In genomic region chr2:52607857-52608485, GRCm38 (mm10) we compare ENCODE assay signal across 20 mouse cellular contexts.
DNase-seq lines count a peak whose midpoint lies in the region; ATAC-seq and TF ChIP-seq lines count a peak whose summit lies in the region.
"Had no signal": no experiment of that assay in that cellular context is flagged by ENCODE, and none has a peak within 500 bp of the region (broad histone marks: within the 10 kb centered on the region; RNA-seq: fewer than 3 reads in every experiment).

No protein-coding gene starts in this region.

- WGBS in midbrain, embryonic 12.5 days, result 40% methylated on average over 5 of the region's 5 CpGs
- whole genome bisulfite sequencing in midbrain, postnatal 0 days, result 19% methylated on average over 5 of the region's 5 CpGs
- 38% methylated on average over 5 of the region's 5 CpGs for whole genome bisulfite sequencing in hindbrain, embryonic 16.5 days
- 18% methylated on average over 5 of the region's 5 CpGs for WGBS in midbrain, embryonic 15.5 days
- WGBS in kidney, adult 2 months, result 71% methylated on average over 5 of the region's 5 CpGs

- H3K9ac ChIP-seq in midbrain, embryonic 12.5 days (replicated peaks), result no peak overlapping the region
- no peak overlapping the region for H3K9ac ChIP-seq in midbrain, postnatal 0 days (replicated peaks; ENCODE audit: low read length, poor library complexity, severe bottlenecking)
- no peak overlapping the region for H3K9ac ChIP-seq in hindbrain, embryonic 16.5 days (ENCODE audit: low read depth, low read length)
- H3K9ac ChIP-seq in midbrain, embryonic 15.5 days, result no peak overlapping the region
- H3K9ac ChIP-seq: embryonic facial prominence, embryonic 12.5 days; hindbrain, embryonic 15.5 days had no signal

- H3K4me1 ChIP-seq in midbrain, embryonic 12.5 days, result peaks cover 6% of the 10 kb centered on the region
- H3K4me1 ChIP-seq in midbrain, postnatal 0 days (ENCODE audit: insufficient read depth, low read length), result no peaks in the 10 kb centered on the region
- H3K4me1 ChIP-seq in hindbrain, embryonic 16.5 days (ENCODE audit: control insufficient read depth, insufficient read depth, low read depth, low read length), result no peaks in the 10 kb centered on the region
- H3K4me1 ChIP-seq in midbrain, embryonic 15.5 days, result peaks cover 7% of the 10 kb centered on the region
- 0 out of 2 replicates have a peak, but pooled peaks cover 7% of the 10 kb centered on the region for H3K4me1 ChIP-seq in kidney, adult 2 months (ENCODE audit: control insufficient read depth, insufficient read depth, low read length)
- H3K4me1 ChIP-seq: embryonic facial prominence, embryonic 12.5 days; heart, embryonic 10.5 days; hindbrain, embryonic 15.5 days had no signal

- H3K27me3 ChIP-seq in midbrain, embryonic 12.5 days, result no peaks in the 10 kb centered on the region
- no peaks in the 10 kb centered on the region for H3K27me3 ChIP-seq in midbrain, postnatal 0 days (ENCODE audit: insufficient read depth, low read length)
- H3K27me3 ChIP-seq in hindbrain, embryonic 16.5 days (replicated peaks; ENCODE audit: control insufficient read depth, insufficient read depth, low read length), result no peaks in the 10 kb centered on the region
- no peaks in the 10 kb centered on the region for H3K27me3 ChIP-seq in midbrain, embryonic 15.5 days (replicated peaks)
- H3K27me3 ChIP-seq in kidney, adult 2 months (replicated peaks; ENCODE audit: control insufficient read depth, insufficient read depth, low read length), result no peaks in the 10 kb centered on the region
- H3K27me3 ChIP-seq: embryonic facial prominence, embryonic 12.5 days; hindbrain, embryonic 15.5 days had no signal

- no peak overlapping the region for H3K4me3 ChIP-seq in midbrain, embryonic 12.5 days
- H3K4me3 ChIP-seq in midbrain, postnatal 0 days (ENCODE audit: low read depth, low read length), result no peak overlapping the region
- no peak overlapping the region for H3K4me3 ChIP-seq in hindbrain, embryonic 16.5 days (ENCODE audit: low read length)
- no peak overlapping the region for H3K4me3 ChIP-seq in midbrain, embryonic 15.5 days
- no peak overlapping the region for H3K4me3 ChIP-seq in kidney, adult 2 months (ENCODE audit: insufficient read depth, low read depth, low read length)
- H3K4me3 ChIP-seq: embryonic facial prominence, embryonic 12.5 days; heart, embryonic 10.5 days; hindbrain, embryonic 15.5 days had no signal

- TF ChIP-seq POLR2A in kidney, adult 2 months (IDR thresholded peaks at IDR 0.05; ENCODE audit: low read depth, low read length), result no peak

- peak; percentile 72 for DNase-seq in heart, adult 11 months
- DNase-seq in heart, postnatal 36 days, result no peak
- DNase-seq in midbrain, postnatal 0 days (ENCODE audit: low spot score), result no peak
- DNase-seq in kidney, adult 2 months, result no peak
- DNase-seq in cerebellum, postnatal 36 days, result no peak
- DNase-seq: adrenal gland, adult 8-10 months; adrenal gland, postnatal 36 days; cerebellum, adult 8-10 months; cerebellum, postnatal 14 days; gastrocnemius, postnatal 36 days; heart, adult 18-20 months; heart, postnatal 10 days; kidney, adult 11 months had no signal

- no peaks in the 10 kb centered on the region for H3K36me3 ChIP-seq in midbrain, embryonic 12.5 days
- H3K36me3 ChIP-seq in midbrain, postnatal 0 days (ENCODE audit: insufficient read depth, low read length), result no peaks in the 10 kb centered on the region
- no peaks in the 10 kb centered on the region for H3K36me3 ChIP-seq in hindbrain, embryonic 16.5 days (ENCODE audit: control insufficient read depth, insufficient read depth, low read length)
- H3K36me3 ChIP-seq in midbrain, embryonic 15.5 days (replicated peaks), result no peaks in the 10 kb centered on the region
- H3K36me3 ChIP-seq in kidney, adult 2 months (ENCODE audit: control insufficient read depth, insufficient read depth, low read length), result no peaks in the 10 kb centered on the region
- H3K36me3 ChIP-seq: embryonic facial prominence, embryonic 12.5 days; G1E; heart, embryonic 10.5 days; hindbrain, embryonic 15.5 days had no signal

- H3K4me2 ChIP-seq in midbrain, embryonic 12.5 days (replicated peaks), result no peak overlapping the region
- H3K4me2 ChIP-seq in midbrain, postnatal 0 days (ENCODE audit: low read depth, low read length, poor library complexity, severe bottlenecking), result no peak overlapping the region
- H3K4me2 ChIP-seq in hindbrain, embryonic 16.5 days (ENCODE audit: low read length), result no peak overlapping the region
- H3K4me2 ChIP-seq in midbrain, embryonic 15.5 days, result no peak overlapping the region
- H3K4me2 ChIP-seq: embryonic facial prominence, embryonic 12.5 days; hindbrain, embryonic 15.5 days had no signal

- TF ChIP-seq CTCF in midbrain, postnatal 0 days (IDR thresholded peaks at IDR 0.05), result no peak
- no peak for TF ChIP-seq CTCF in kidney, adult 2 months (conservative IDR thresholded peaks at IDR 0.05; ENCODE audit: insufficient read depth, insufficient read length, low read depth, low read length)

- no peak overlapping the region for H3K27ac ChIP-seq in midbrain, embryonic 12.5 days (replicated peaks)
- H3K27ac ChIP-seq in midbrain, postnatal 0 days (ENCODE audit: low read depth, low read length), result no peak overlapping the region
- no peak overlapping the region for H3K27ac ChIP-seq in hindbrain, embryonic 16.5 days (ENCODE audit: low read depth, low read length)
- H3K27ac ChIP-seq in midbrain, embryonic 15.5 days, result no peak overlapping the region
- no peak overlapping the region for H3K27ac ChIP-seq in kidney, adult 2 months (ENCODE audit: insufficient read depth, low read depth, low read length)
- H3K27ac ChIP-seq: embryonic facial prominence, embryonic 12.5 days; heart, embryonic 10.5 days; hindbrain, embryonic 15.5 days had no signal

- ATAC-seq in midbrain, embryonic 12.5 days (ENCODE audit: low FRiP score, low read depth), result peak; percentile 66
- no peak for ATAC-seq in midbrain, postnatal 0 days (ENCODE audit: low FRiP score)
- ATAC-seq in hindbrain, embryonic 16.5 days, result peak; percentile 19; the same call in 1 of the 2 replicates
- peak; percentile 43 for ATAC-seq in midbrain, embryonic 15.5 days (replicated peaks)

- H3K9me3 ChIP-seq in midbrain, embryonic 12.5 days, result no peaks in the 10 kb centered on the region
- H3K9me3 ChIP-seq in midbrain, postnatal 0 days (ENCODE audit: low read length), result no peaks in the 10 kb centered on the region
- H3K9me3 ChIP-seq in hindbrain, embryonic 16.5 days (ENCODE audit: control insufficient read depth, low read length), result no peaks in the 10 kb centered on the region
- H3K9me3 ChIP-seq in midbrain, embryonic 15.5 days, result no peaks in the 10 kb centered on the region
- H3K9me3 ChIP-seq: embryonic facial prominence, embryonic 12.5 days; G1E; heart, embryonic 10.5 days; hindbrain, embryonic 15.5 days had no signal

- intact Hi-C loops in heart, postnatal 36 days (cut with DNase I), result no loop called here
